Mouse (Mus musculus) intestine, postnatal 0 days (tissue): ENCODE measurements around the gene Qser1. TPM values are rescaled to one million over a fixed set of nuclear protein-coding genes. Genes with fewer than 3 reads are reported as not detected.
"Not testable (repeated sequence)": the region's sequence is repeated elsewhere in the genome, so short reads cannot be mapped to it uniquely, and the experiment has no call there.

Source experiments
- ATAC-seq: fragments of 200-750 bp; cut with Nextera tagmentation; 2 replicates; pipeline ENCODE4 v1.8.0; 2017; ENCODE audit warnings: mild to moderate bottlenecking, moderate TSS enrichment, moderate library complexity
- H3K27ac ChIP-seq: fragments of 300-500 bp; sonication (generic); 2 replicates; pipeline ENCODE4 v1.5.1; 2014; ENCODE audit warnings: mild to moderate bottlenecking, low read depth, low read length, moderate library complexity
- H3K27me3 ChIP-seq: fragments of 300-500 bp; sonication (generic); replicated peaks from 2 replicates; pipeline ENCODE4 v1.6.1; 2014; ENCODE audit warnings: low read length, mixed read lengths; ENCODE audit not compliant: control insufficient read depth, insufficient read depth
- H3K36me3 ChIP-seq: fragments of 300-500 bp; sonication (generic); 2 replicates; pipeline ENCODE4 v1.6.1; 2014; ENCODE audit warnings: mild to moderate bottlenecking, moderate library complexity; ENCODE audit not compliant: control insufficient read depth, insufficient read depth
- H3K4me1 ChIP-seq: fragments of 300-500 bp; sonication (generic); replicated peaks from 2 replicates; pipeline ENCODE4 v1.6.1; 2014; ENCODE audit warnings: antibody characterized with exemption, low read length, mixed read lengths; ENCODE audit not compliant: control insufficient read depth, insufficient read depth
- H3K4me2 ChIP-seq: fragments of 300-500 bp; sonication (generic); replicated peaks from 2 replicates; pipeline ENCODE4 v1.6.1; 2014; ENCODE audit warnings: low read depth, mild to moderate bottlenecking, moderate library complexity
- H3K4me3 ChIP-seq: fragments of 300-500 bp; sonication (generic); 2 replicates; pipeline ENCODE4 v1.5.1; 2014; ENCODE audit warnings: low read depth, low read length
- H3K9ac ChIP-seq: fragments of 300-500 bp; sonication (generic); 2 replicates; pipeline ENCODE4 v1.6.1; 2014; ENCODE audit warnings: mild to moderate bottlenecking, low read depth, low read length
- H3K9me3 ChIP-seq: fragments of 300-500 bp; sonication (generic); 2 replicates; pipeline ENCODE4 v1.6.1; 2016; ENCODE audit warnings: mixed run types; ENCODE audit not compliant: control insufficient read depth
- CTCF ChIP-seq: sonication (generic); IDR thresholded peaks from 2 replicates; pipeline ENCODE4 v1.5.1; 2016; ENCODE audit warnings: low read depth, mild to moderate bottlenecking, control low read depth, antibody characterized with exemption, moderate library complexity
- WGBS: fragments of 180-500 bp; shearing (Covaris S2); extraction: QIAGEN DNeasy Blood & Tissue Kit; methylation state at CpG from one replicate; pipeline ENCODE4 v1.1.7; 2014; 5-methylcytosine and 5-hydroxymethylcytosine counted together
- polyA plus RNA-seq: library from polyadenylated mRNA; unstranded; fragments of >200 nt; fragmentation: Nextera tagmentation; extraction: Ambion mirVana; gene quantifications from 2 replicates; pipeline ENCODE4 v1.2.1, GENCODE M21; 2015

Qser1 gene
- 2.7 and 3.0 TPM in 2 replicates for polyA plus RNA-seq

DNA sequence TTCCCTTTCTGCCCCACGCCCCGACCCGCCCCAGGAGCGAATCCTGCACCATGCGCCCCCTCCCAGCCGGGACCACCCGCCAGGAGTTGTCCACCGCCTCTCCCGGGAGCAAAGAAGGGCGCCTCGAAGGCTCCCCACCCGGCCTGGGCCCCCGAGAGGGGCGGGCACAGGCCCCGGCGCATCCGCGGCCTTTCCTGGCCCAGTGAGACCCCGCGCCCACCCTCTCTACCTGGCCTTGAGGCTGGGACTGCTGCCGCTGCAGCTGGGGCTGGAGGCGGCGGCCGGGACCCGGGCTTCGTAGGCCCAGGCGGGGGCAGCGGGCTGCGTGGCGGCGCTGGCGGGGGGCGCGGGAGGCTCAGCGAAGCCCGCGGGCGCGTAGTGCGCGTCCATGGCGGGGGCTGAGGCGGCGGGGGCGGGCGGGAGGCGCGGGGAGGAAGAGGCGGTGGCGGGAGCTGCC, at the start of gene Qser1:
Qser1 (minus strand) TSS at position 390 of the 457 bp plus-strand sequence.
- H3K4me2 ChIP-seq, result peak within 1 kb of the TSS; percentile 98
- H3K27ac ChIP-seq, result peak within 1 kb of the TSS; percentile 96
- no peaks in the 10 kb centered on the region for H3K36me3 ChIP-seq
- under 1% methylated on average over 24 of the region's 50 CpGs for WGBS
- no peaks in the 10 kb centered on the region for H3K4me1 ChIP-seq
- H3K4me3 ChIP-seq, result peak within 1 kb of the TSS; percentile 89
- peak within 1 kb of the TSS; percentile 98 for H3K9ac ChIP-seq
- ATAC-seq, result peak; percentile 55
- TF ChIP-seq CTCF, result 0 out of 2 replicates have a peak, but pooled peaks have one; percentile 1
- no peaks in the 10 kb centered on the region for H3K9me3 ChIP-seq
- H3K27me3 ChIP-seq, result no peaks in the 10 kb centered on the region

- ATAC-seq, result peak; percentile 86
- 62% methylated on average over 4 of the region's 4 CpGs for WGBS
Measured at GRCm38 (mm10) chr2:104864176-104864860, 47.8 kb upstream of the Qser1 start.

GRCm38 (mm10) chr2:104860426-104860825, 43.9 kb upstream of the Qser1 start:
- no peaks in the 10 kb centered on the region for H3K27me3 ChIP-seq
- no peak overlapping the region for H3K9ac ChIP-seq
- no peaks in the 10 kb centered on the region for H3K4me1 ChIP-seq
- no peak for TF ChIP-seq CTCF
- 76% methylated on average over 10 of the region's 10 CpGs for WGBS
- ATAC-seq, result no peak
- H3K4me3 ChIP-seq, result no peak overlapping the region
- H3K4me2 ChIP-seq, result no peak overlapping the region
- no peak overlapping the region for H3K27ac ChIP-seq
- H3K36me3 ChIP-seq, result no peaks in the 10 kb centered on the region
- no peaks in the 10 kb centered on the region for H3K9me3 ChIP-seq

More at GRCm38 (mm10) chr2:104864176-104864860, 47.8 kb upstream of the Qser1 start:
- no peak for TF ChIP-seq CTCF
- Histone ChIP-seq H3K4me1 (no peaks in the 10 kb centered on the region), H3K9ac (no peak overlapping the region), H3K36me3 (no peaks in the 10 kb centered on the region), H3K27ac (no peak overlapping the region), H3K9me3 (no peaks in the 10 kb centered on the region), H3K27me3 (no peaks in the 10 kb centered on the region), H3K4me2 (no peak overlapping the region), H3K4me3 (no peak overlapping the region)

DNA sequence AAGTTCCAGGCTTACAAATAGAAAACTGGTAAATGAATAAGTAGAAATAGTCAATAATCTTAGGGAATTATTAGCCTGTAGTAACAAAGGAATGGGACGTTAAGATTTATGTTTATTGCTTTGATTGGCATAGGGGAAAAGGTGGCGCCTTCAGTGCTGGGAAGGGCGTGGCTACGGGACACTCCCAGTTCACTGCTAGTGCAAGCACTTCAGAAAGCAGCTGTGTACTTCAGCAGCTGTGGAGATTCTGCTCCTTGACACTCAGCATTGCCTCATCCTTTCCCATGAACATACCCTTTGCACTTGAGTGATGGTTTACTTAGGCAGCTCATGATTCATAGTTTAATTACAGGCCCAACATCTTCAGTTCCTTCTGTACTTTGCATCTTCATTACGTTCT, 42.5 kb upstream of the Qser1 start:
- Histone ChIP-seq H3K4me2 (no peak overlapping the region), H3K4me3 (no peak overlapping the region), H3K36me3 (no peaks in the 10 kb centered on the region), H3K27me3 (no peaks in the 10 kb centered on the region), H3K9me3 (no peaks in the 10 kb centered on the region), H3K4me1 (no peaks in the 10 kb centered on the region), H3K9ac (no peak overlapping the region), H3K27ac (no peak overlapping the region)
- no peak for TF ChIP-seq CTCF
- ATAC-seq, result peak; percentile 100
- 22% methylated on average over 5 of the region's 5 CpGs for WGBS

DNA sequence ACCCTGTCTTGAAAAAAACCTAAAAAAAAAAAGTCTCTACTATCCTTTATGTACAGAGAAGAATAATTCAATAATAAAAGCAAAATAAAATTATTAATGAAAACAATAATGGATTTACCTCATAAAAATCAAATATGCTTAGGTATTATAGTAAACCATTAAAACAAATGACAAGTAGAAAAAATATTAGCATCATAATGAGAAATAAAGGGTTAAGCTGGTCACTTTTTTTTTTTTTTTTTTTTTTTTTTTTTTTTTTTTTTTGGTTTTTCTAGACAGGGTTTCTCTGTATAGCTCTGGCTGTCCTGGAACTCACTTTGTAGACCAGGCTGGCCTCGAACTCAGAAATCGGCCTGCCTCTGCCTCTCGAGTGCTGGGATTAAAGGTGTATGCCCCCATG, 41.5 kb upstream of the Qser1 start:
- ATAC-seq, H3K4me2 ChIP-seq: not testable (repeated sequence)
- 85% methylated on average over 3 of the region's 3 CpGs for WGBS

GRCm38 (mm10) chr2:104856218-104856617, 39.7 kb upstream of the Qser1 start:
- no peak overlapping the region for H3K4me3 ChIP-seq
- TF ChIP-seq CTCF, result no peak
- H3K9me3 ChIP-seq, result no peaks in the 10 kb centered on the region
- H3K27ac ChIP-seq, result no peak overlapping the region
- no peaks in the 10 kb centered on the region for H3K4me1 ChIP-seq
- 0 out of 2 replicates have a peak, but pooled peaks cover 2% of the 10 kb centered on the region for H3K27me3 ChIP-seq
- H3K4me2 ChIP-seq, result no peak overlapping the region
- no peak overlapping the region for H3K9ac ChIP-seq
- WGBS, result 59% methylated on average over 1 of the region's 1 CpGs
- no peak for ATAC-seq
- no peaks in the 10 kb centered on the region for H3K36me3 ChIP-seq

More for the DNA sequence above, 41.5 kb upstream of the Qser1 start:
- H3K27me3 ChIP-seq, H3K4me3 ChIP-seq, H3K36me3 ChIP-seq, H3K27ac ChIP-seq, H3K9ac ChIP-seq, H3K4me1 ChIP-seq, H3K9me3 ChIP-seq: not testable (repeated sequence)
